Comparison of ENCODE assay signal across 8 mouse cellular contexts in genomic region chr11:77875847-77876759, GRCm38 (mm10). TPM values are rescaled to one million over a fixed set of nuclear protein-coding genes. Genes with fewer than 3 reads are reported as not detected.
DNase-seq lines count a peak whose midpoint lies in the region; ATAC-seq and TF ChIP-seq lines count a peak whose summit lies in the region.

No protein-coding gene starts in this region.

- peaks cover 12% of the 10 kb centered on the region for H3K4me1 ChIP-seq in lung, embryonic 14.5 days (ENCODE audit: insufficient read depth)
- peaks cover 50% of the 10 kb centered on the region for H3K4me1 ChIP-seq in hindbrain, embryonic 14.5 days (replicated peaks; ENCODE audit: control insufficient read depth, insufficient read depth, low read length)
- H3K4me1 ChIP-seq in stomach, embryonic 14.5 days (ENCODE audit: control insufficient read depth, insufficient read depth, low read length), result peaks cover 9% of the 10 kb centered on the region; the same call in 1 of the 2 replicates

- TF ChIP-seq CTCF in lung, embryonic 14.5 days (IDR thresholded peaks at IDR 0.05; ENCODE audit: low read depth), result no peak

- no peak; the same call in 1 of the 2 replicates for ATAC-seq in lung, embryonic 14.5 days (ENCODE audit: insufficient read depth)
- peak; percentile 21; the same call in 1 of the 2 replicates for ATAC-seq in hindbrain, embryonic 14.5 days (ENCODE audit: low FRiP score)
- 0 out of 2 replicates have a peak, but pooled peaks have one; percentile 33 for ATAC-seq in stomach, embryonic 14.5 days (ENCODE audit: insufficient number of reproducible peaks, insufficient read depth, low FRiP score, low read depth)

- no peak overlapping the region for H3K4me2 ChIP-seq in lung, embryonic 14.5 days
- no peak overlapping the region for H3K4me2 ChIP-seq in hindbrain, embryonic 14.5 days (replicated peaks)
- no peak overlapping the region for H3K4me2 ChIP-seq in stomach, embryonic 14.5 days (replicated peaks; ENCODE audit: low read depth, low read length)

- H3K9me3 ChIP-seq in lung, embryonic 14.5 days (ENCODE audit: low read depth, low read length), result no peaks in the 10 kb centered on the region
- H3K9me3 ChIP-seq in hindbrain, embryonic 14.5 days (ENCODE audit: control insufficient read depth, low read length), result no peaks in the 10 kb centered on the region
- H3K9me3 ChIP-seq in stomach, embryonic 14.5 days (ENCODE audit: control insufficient read depth, low read depth, low read length), result no peaks in the 10 kb centered on the region

- no peak overlapping the region for H3K9ac ChIP-seq in lung, embryonic 14.5 days
- no peak overlapping the region for H3K9ac ChIP-seq in hindbrain, embryonic 14.5 days
- no peak overlapping the region for H3K9ac ChIP-seq in stomach, embryonic 14.5 days (replicated peaks; ENCODE audit: low read depth, low read length)

- H3K36me3 ChIP-seq in lung, embryonic 14.5 days (ENCODE audit: insufficient read depth), result no peaks in the 10 kb centered on the region
- no peaks in the 10 kb centered on the region for H3K36me3 ChIP-seq in hindbrain, embryonic 14.5 days (replicated peaks; ENCODE audit: control insufficient read depth, insufficient read depth)
- no peaks in the 10 kb centered on the region for H3K36me3 ChIP-seq in stomach, embryonic 14.5 days (ENCODE audit: control insufficient read depth, insufficient read depth, low read length)

- 48% methylated on average over 26 of the region's 26 CpGs for WGBS in lung, embryonic 14.5 days
- 45% methylated on average over 26 of the region's 26 CpGs for WGBS in hindbrain, embryonic 14.5 days
- 59% methylated on average over 26 of the region's 26 CpGs for WGBS in stomach, embryonic 14.5 days

- no peak overlapping the region for H3K4me3 ChIP-seq in lung, embryonic 14.5 days (ENCODE audit: low read depth, low read length)
- H3K4me3 ChIP-seq in hindbrain, embryonic 14.5 days (replicated peaks; ENCODE audit: low read length), result no peak overlapping the region
- no peak overlapping the region for H3K4me3 ChIP-seq in stomach, embryonic 14.5 days (ENCODE audit: low read depth, low read length)

- DNase-seq in lung, embryonic 14.5 days, result no peak
- no peak for DNase-seq in lung, postnatal 36 days
- peak; percentile 65 to 68 for DNase-seq in cerebellum, postnatal 25 days
- no peak for DNase-seq in hindbrain, embryonic 14.5 days (ENCODE audit: low spot score)
- no peak for DNase-seq in c-Kit-positive CD71-positive TER-119-positive erythroid progenitor cells, embryonic 14.5 days (ENCODE audit: low spot score)
- DNase-seq in embryo, embryonic 9.5 days (ENCODE audit: extremely low spot score), result no peak
- DNase-seq in kidney, adult 11 months, result no peak

- H3K27ac ChIP-seq in lung, embryonic 14.5 days (ENCODE audit: low read depth), result 0 out of 2 replicates have a peak overlapping the region, but pooled peaks have one; percentile 22
- peak overlapping the region; percentile 63 for H3K27ac ChIP-seq in hindbrain, embryonic 14.5 days
- H3K27ac ChIP-seq in stomach, embryonic 14.5 days (ENCODE audit: low read length), result no peak overlapping the region

- no peaks in the 10 kb centered on the region for H3K27me3 ChIP-seq in lung, embryonic 14.5 days (ENCODE audit: insufficient read depth, low read length)
- no peaks in the 10 kb centered on the region for H3K27me3 ChIP-seq in hindbrain, embryonic 14.5 days (ENCODE audit: control insufficient read depth, insufficient read depth, low read length)
- H3K27me3 ChIP-seq in stomach, embryonic 14.5 days (ENCODE audit: control insufficient read depth, insufficient read depth, low read length), result no peaks in the 10 kb centered on the region

RNA-seq across cellular contexts. Expression of gene Pipox, which starts 17.8 kb away (rescaled TPM):
- polyA plus RNA-seq in lung, embryonic 14.5 days (2014; fragmentation: Nextera tagmentation; extraction: Ambion mirVana), result 0.88 and 1.6 TPM in 2 replicates
- 2.8 and 6.1 TPM in 2 replicates for polyA plus RNA-seq in hindbrain, embryonic 14.5 days (2014; fragmentation: Nextera tagmentation; extraction: Ambion mirVana)
- 13.4 and 14.2 TPM in 2 replicates for polyA plus RNA-seq in stomach, embryonic 14.5 days (2014; fragmentation: Nextera tagmentation; extraction: Ambion mirVana)

RNA-seq across cellular contexts. Expression of gene Sez6, which starts 54.5 kb away (rescaled TPM):
- polyA plus RNA-seq in lung, embryonic 14.5 days (2014; fragmentation: Nextera tagmentation; extraction: Ambion mirVana), result 0.05 and 0.22 TPM in 2 replicates
- 110 TPM in 2 replicates for polyA plus RNA-seq in hindbrain, embryonic 14.5 days (2014; fragmentation: Nextera tagmentation; extraction: Ambion mirVana)
- polyA plus RNA-seq in stomach, embryonic 14.5 days (2014; fragmentation: Nextera tagmentation; extraction: Ambion mirVana), result 2.1 and 3.0 TPM in 2 replicates

Comparison
In these comparisons a context has a peak if more than half of its experiments do, and no peak if none do; other contexts are left out.
1. DNase-seq: peak in cerebellum, postnatal 25 days (2 of 2); none in lung, embryonic 14.5 days (single experiment), lung, postnatal 36 days (single experiment), hindbrain, embryonic 14.5 days (single experiment), c-Kit-positive CD71-positive TER-119-positive erythroid progenitor cells, embryonic 14.5 days (single experiment), embryo, embryonic 9.5 days (single experiment) and kidney, adult 11 months (single experiment).
2. RNA of gene Sez6, which starts 54.5 kb away (polyA plus RNA-seq): 110 TPM in hindbrain, embryonic 14.5 days; 2.1 to 3.0 TPM in stomach, embryonic 14.5 days and 0.05 to 0.22 TPM in lung, embryonic 14.5 days; every median in the first group is over 10 times any median in the second.